Mouse (Mus musculus) erythroblast, embryonic 14.5 days (primary cell): ENCODE results near the gene Hepacam2.

Experiments used
- GATA1 ChIP-seq: IDR thresholded peaks from 2 replicates; pipeline ENCODE4 v1.6.1; 2012; ENCODE audit warnings: low read length, inconsistent platforms, mixed read lengths
- TAL1 ChIP-seq: IDR thresholded peaks from 3 replicates; pipeline ENCODE4 v1.6.1; 2012; ENCODE audit warnings: low read length, inconsistent platforms, mixed read lengths

DNA sequence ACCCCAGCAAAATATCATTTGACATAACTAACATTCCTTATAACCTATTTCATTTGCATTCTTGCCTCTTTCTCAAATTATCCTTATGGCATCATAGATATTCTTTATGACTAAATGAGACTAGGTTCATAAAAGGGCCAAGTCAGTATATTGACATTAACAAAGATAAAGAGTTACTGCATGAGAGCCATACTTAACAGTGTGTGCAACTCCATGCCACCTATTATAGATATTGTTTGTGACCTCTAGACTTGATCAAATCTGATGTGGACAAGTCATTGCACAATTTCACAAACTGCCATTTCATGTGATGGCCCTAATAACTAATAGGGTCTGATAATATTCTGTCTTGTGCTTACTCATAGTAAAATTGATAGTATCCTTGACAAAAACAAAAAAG lies 62.0 kb downstream of the Hepacam2 start:
- TF ChIP-seq TAL1 = no peak
- TF ChIP-seq GATA1 = no peak
